Mouse (Mus musculus) frontal cortex, adult 2 months (tissue): ENCODE data around the gene Tab1. TPM values are rescaled to one million over a fixed set of nuclear protein-coding genes. Genes with fewer than 3 reads are reported as not detected.

Experiments
- DNase-seq, 2 experiments: peaks; one replicate each; pipeline ENCODE4 v3.0.0; 2022; ENCODE audit warnings: low spot score in 1 of 2; ENCODE audit errors: extremely low spot score in 1 of 2
- polyA plus RNA-seq: library from polyadenylated mRNA; depleted of rRNA; stranded (reverse); fragments of >200 nt; gene quantifications from 2 replicates; pipeline ENCODE4 v1.2.3, GENCODE M21; 2012; rRNA removed

Tab1 gene
- 37.9 and 41.4 TPM in 2 replicates for polyA plus RNA-seq

DNA sequence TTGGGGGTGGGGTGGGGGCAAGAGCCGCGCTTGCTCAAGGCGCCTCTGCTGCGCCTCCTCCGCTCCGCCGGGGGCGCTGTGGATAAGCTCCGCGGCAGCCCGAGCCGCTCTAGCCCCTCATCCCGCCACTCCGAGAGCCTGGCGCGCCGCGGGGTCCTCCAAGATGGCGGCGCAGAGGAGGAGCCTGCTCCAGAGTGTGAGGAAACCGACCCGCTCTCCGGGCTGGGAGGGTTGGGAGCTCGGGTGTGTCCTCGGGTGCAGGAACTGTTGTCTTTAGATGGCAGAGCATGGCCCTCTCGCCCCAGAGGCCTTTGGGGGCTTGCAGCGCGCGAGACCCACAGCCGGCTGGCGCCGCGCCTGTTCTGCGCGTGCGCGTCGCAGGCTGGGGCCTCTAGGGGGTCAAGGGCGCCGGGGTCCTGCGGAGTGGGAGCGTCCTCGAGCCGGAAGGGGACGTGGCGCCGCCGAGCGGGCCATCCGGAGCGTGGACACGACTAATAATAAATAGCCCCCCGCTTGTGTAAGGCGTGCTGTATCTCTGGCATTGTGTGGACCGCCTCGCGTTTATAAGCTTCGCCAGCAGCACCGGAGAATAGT is at the start of gene Tab1:
TSS of gene Tab1 (plus strand) at position 135 of the 594 bp plus-strand sequence.
- DNase-seq, result peak; percentile 65 to 94

DNA sequence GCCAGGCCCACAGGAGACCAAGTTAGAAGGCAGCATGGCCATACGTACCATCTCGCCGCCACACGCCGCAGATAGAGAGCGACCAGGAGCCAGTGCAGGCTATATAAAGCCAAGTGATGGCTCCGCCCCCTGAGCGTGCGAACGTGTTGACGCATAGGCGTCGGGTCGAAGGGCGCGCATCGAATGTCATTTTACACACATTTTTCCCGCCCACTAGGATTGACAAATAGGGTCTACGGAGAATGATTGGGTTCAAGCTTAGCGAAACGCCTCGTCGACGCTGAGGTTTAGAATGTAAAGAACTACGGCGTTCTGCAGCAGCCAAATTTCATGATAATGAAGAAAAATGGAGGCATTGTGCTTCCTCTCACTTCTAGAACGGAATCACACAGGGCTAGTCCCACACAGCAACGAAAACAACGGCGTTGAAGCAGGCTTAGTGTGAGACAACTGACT is 49.6 kb upstream of the Tab1 start:
- peak; percentile 98 to 99 for DNase-seq

DNA sequence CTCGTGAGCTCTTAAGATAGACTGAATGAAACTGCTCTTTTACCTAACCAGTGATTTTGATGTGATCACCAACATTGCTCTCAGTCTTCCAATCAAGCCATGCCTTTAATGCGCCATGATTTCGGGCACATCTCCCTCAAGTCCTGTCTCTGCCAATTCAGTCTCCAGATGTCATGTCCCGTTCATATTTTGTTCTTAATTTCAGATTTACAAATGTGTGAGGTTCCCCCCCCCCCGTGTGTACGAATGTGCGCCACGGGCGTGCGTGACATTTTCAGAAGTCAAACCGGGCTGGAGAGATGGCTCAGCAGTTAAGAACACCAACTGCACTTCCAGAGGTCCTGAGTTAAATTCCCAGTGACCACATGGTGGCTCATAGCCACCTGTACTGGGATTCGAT is 49.2 kb upstream of the Tab1 start:
- no peak for DNase-seq

DNA sequence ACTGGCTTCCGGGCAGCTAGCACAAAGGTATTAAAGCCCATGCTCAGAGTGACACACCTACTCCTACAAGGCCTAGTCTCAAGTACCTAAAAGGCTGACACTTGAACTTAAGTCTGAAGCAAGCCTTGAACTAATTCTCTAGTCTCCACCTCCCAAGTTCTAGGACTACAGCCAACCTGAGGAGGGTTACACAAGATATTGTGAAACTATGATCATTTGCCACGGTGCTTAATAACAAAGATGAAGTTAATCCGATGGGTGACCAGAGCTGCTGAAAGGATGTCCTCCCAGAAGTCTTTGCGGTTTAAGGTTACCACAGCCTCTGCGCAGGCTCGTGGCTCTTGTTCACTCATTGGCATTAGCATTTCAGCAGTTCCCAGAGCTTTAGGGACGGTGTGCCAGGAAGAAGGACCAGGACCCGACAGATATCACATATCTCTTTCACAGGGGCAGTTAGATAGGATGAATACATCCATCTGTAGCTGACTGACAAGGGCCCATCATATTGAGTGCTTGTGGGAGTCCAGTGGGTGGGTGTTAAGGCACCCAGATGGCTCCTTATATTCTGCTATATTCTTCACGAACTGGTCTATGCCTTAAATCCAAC is 45.4 kb upstream of the Tab1 start:
- DNase-seq, result no peak

DNA sequence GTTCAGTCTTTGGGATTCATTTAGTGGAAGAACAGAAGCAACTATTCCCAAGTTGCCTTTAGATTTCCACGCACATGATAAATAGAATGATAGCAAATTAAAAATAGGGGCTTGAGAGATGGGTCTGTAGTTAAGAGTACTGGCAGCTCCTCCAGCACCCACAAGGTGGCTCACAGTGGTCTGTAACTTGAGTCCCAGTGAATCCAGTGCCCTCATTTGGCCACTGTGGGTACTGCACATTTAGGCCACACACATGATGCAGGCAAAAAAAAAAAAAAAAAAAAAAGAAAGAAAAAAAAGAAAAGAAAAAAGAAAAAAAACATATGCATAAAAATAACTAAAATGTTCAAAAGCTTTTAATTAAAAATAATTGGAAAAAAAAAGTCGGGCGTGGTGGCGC is 44.3 kb upstream of the Tab1 start:
- DNase-seq, result peak; percentile 92 to 98

DNA sequence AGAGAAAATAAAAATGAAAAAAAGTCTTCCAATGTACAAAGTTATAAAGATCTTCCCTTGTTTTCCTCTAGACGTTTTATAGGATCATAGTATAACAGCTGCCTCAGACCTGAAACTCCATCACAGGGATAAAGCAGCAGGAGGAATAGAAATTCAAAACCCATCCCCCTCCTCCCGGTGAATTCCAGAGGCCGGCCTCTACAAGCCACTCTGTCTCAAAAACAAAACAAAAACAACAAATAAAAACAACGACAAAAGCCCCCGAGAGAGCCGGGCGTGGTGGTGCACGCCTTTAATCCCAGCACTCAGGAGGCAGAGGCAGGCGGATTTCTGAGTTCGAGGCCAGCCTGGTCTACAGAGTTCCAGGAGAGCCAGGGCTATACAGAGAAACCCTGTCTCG is 42.8 kb upstream of the Tab1 start:
- DNase-seq, result no peak

DNA sequence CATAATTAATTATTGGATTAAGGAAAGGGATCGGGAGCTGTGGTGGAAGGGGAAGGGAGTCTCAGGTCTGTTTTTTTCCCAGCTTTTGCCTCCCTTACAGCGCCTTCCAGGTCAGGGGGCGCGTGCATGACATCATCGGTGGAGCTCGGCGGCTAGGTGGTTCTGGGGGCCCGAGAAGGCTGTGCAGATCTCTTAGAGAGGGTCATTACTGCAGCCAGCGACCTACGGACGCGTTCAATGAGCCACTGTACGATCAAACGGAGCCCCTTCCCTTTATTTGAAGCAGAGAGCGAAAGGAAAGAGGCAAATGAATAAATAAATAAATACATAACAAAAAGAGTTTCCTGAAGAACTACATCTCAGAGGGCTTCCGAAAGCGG is 42.2 kb upstream of the Tab1 start:
- no peak for DNase-seq

DNA sequence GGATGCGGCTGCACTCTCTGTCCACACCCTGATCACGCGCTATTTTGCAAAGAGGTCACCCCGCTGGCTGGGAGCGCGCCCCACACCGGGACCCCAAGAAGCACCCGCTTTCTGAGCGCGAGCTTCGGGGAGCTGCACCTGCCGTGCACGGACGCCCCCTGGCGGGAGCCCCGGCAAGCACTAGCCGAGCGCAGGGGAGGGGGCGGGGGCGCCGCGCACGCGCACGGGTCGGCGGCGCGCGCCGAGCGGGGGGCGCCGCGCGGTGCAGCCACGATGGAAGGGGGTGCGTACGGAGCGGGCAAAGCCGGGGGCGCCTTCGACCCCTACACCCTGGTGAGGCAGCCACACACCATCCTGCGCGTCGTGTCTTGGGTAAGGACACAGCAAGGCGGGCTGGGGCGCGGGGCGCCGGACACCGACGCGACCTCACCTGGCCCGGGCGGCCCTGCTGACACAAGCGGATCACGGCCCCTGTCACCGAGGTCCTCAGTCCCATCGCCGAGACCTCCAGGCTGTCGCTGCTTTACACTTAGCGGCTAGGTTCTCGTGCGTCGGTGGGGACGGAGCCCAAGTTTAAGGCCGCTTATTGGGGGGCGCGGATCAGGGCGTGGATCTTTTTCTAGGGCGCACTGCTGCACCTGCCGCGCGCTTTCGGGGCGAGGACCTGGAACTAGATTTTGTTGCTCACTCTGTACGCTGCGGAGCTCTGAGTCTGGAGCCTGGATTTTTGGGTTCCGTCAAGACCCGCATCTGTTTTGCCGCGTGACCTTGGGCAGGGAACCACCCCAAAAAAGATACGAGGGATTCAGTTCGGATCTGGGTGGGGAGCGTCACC is 41.6 kb upstream of the Tab1 start, which contains the start of the genes Syngr1 and Rpl3:
TSS of gene Syngr1 (plus strand) at position 214 of the 835 bp plus-strand sequence.
TSS of gene Rpl3 (minus strand) at position 748 of the 835 bp plus-strand sequence.
- DNase-seq, result peak in 1 of 2 experiments; percentile 89

DNA sequence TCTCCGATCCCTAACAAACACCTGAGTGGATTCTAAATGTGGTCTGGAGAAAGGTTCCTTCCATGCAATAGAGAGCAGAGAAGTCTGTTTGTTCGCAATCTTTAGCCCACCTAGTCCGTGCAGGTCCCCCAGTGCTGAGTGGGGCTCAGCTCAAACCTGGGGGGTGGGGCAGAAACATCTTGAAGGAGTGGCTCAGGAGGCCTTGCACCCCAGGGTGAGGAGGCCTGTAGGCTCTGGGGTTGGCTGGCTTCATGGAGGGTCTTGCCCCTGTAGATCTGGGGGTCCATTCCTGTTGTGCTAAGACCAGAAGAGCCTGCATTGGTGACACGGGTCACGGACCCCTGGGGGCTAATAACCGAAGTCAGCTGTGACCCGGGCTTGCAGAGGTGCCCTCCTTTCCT is 40.9 kb upstream of the Tab1 start:
- no peak for DNase-seq

DNA sequence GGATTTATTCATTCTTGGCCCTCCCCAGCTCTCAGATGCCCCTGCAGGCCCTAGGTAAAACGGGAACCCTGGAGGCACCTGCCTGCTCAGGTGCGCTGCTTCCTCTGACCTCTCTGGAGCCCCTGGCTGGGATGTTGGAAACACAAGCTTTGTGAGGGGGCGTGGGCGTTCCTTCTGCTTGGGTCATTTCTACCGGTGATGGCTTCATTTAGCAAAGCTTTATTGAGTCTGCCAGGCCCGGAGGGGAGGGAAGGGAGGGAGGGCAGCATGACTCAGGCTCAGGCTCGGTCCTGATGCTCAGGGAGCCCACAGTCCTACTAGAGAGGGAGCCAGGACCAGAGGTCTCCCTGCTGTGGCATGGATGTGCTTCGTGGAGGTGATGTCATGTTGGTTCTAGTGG is 40.3 kb upstream of the Tab1 start:
- peak in 1 of 2 experiments; percentile 67 for DNase-seq

DNA sequence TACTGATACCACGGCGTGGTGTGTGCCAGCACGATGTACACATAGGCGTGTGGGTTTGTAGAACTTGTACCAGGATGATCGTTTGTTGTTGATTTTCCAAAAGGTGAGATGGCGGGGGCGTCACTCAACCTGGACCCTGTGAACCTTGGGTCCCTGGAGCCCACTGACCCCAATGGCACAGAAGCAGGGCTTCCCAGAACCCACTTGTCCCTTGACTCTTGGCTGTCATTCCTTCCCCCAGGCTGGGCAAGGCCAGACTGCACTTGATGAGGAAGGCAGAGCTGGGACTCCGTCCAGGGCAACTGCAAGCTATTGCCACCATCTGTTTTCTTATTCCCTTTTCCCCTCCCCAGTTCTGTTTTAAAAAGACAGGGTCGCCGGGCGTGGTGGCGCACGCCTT is 38.7 kb upstream of the Tab1 start:
- no peak for DNase-seq

DNA sequence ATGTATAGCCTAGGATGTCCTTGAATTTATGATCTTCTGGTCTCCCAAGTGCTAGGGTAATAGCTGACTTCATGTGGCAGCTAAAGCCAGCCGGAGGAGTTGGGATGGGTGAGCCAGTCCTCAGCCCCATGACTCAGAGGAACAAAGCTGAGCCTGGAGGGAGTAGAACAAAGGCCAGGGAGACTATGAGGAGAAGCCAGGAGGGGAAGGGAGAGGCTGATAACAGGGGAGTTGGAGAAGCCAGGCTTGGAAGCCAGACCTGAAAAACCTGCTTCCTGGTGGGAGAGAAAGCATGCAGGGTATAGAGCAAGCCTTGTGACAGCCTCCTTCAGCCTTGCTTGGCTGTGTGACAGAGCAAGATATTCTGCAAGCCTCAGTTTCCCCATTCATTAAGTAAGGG is 37.3 kb upstream of the Tab1 start:
- no peak for DNase-seq

DNA sequence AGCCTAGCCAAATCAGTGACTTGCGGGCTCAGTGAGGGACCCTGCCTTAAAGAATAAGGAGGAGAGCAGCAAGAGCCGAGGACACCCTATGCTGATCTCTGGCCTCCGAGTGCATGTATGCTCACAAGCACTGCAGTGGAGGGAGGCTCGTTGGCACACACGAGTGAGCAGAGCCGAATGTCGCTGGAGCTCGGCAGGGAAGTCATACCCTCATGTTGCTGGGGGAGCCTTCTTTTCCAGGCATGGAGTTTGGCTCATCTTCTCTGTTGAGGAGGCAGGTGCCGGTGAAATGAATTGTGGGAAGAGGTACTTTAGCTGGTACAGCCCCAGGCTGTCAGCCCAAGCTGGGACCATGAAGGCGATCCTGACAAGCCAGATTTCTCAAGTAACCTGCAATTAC is 36.5 kb upstream of the Tab1 start:
- DNase-seq, result no peak

DNA sequence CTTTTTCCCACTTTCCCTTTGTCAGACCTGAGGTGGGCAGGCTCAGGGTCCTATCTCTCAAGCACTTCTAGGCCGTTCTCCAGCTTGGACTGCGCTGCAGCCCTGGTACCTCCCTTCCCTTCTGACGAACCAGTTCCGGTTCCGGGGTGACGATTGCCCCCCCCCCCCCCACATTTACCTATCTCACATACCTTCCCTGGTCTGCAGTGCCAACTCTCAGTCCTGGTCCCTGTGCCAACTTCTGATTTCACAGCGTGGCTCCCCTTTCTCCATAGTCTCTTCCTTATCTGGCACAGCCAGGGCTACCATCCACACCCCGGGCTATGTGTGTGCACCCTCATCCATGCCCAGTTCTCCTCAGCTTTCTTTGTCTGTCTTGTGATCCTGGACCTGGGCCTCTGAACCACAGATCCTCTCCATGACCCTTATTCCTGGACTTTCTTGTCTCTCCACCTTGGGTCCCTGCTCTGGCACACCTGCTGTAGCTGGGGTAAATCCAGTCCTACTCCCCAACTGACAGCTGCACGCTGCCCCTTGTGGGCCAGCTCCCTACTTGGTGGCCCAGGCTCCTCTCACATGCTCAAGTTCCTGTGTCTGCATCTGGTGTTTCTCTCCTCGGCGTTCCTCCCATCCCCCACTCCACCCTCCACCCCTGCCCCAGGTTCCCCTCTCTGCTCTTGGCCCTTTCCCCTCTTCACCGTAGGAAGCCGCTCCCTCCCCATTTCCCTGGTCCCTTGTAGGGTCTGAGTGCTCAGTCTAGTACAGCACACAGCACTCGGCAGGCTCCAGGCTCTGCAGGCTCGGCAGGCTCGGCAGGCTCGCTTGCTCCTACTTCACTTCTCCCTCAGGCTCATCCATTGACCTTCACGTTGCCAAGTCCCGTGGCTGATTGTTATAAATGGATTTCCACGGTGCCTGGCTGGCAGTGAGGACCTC is 35.7 kb upstream of the Tab1 start:
- DNase-seq, result no peak

DNA sequence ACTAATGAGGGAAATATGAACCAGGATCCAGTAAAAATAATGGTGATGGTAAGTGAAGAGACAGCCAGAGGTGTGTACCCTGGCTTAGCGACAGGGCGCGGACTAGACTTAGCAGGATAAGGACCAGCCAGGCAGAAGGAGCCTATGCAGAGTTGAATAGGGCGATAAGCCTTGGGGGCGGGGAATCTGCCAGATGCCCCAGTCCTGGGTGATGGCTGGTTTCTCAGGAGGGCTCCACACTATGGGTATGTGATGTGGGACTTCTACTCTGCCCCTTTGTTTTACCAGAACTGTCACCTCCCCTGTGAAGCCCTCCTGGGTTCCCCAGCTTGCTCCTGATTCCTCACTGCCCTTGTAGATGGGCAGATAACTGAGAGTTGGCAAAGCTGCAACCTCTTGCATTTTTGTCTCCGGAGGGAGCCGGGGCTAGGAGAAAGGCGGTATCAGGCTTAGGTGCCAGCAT is 34.9 kb upstream of the Tab1 start:
- no peak for DNase-seq

DNA sequence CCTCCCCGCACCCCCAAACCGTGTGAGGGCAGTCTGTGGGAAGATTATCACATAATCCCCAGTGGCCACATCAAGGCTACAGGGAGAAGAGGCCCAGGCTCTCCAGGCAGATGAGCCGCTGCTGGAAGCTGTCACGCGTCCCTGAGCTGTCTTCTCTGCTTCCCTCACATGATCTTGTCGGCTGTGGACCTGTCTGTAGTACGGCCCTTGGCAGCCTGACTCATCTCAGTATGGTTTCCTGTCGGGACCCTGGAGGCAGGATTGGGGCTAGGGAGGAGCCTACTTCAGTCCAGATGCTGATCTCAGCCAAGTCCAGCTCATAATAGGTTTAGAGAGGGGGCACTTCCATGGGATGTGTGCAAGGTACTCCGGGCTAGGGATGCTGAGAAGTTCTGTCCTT is 34.1 kb upstream of the Tab1 start:
- DNase-seq, result peak in 1 of 2 experiments; percentile 47

DNA sequence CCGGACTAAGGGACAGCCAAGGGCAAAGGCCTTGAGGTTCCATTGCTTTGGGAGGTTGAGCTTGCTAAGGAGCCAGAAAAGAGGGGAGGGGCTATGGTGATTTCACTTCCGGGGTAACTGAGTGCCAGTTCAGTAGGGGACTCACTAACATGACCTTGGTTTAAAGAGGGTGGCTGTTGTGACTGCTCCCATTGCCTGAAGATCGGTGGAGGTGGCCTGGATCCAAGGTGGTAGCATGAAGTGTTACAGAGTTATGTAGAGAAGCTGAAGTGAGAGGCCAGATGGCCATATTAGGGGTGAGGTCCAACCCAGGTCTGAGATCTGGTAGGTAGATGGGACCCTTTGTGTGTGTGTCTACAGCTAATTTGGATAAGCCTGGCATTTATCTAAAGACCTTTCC is 33.5 kb upstream of the Tab1 start:
- DNase-seq, result no peak

DNA sequence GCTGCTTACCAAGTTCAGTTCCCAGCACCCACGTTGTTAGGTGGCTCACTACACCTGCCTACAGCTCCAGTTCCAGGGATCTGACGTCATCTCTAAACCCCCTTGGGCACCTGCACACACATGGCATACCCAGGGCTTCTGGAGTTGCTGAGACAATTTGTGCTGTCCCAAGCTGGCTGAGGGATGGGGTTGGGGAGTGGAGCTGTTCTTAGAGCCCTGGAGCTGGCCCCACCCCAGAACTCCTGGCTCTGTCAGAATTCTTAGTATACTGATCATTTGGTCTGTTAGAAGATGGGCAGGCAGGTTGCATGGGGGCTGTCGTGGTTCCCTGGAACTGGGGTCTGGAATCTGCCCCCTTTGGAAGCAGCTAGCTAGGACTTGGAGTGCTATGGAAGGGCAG is 32.7 kb upstream of the Tab1 start:
- DNase-seq, result no peak

DNA sequence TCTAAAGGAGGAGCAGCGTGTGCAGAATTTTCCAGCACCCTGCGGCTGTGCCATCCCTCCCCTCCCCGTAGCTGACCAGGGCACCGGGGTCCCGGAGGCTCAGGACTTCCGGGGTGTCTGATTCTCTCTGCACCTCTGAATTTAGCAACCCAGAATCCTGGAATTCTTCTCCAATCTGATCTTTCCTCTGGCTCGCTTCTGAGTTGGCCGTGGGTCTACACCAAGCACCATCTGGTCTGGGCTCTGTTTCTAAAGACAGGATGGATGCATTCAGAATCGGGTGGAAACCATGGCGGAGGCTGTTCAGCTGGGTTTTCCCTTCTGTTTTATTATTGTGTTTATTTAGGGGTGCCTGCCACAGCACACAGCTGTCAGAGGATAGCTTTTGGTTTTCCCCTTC is 32.1 kb upstream of the Tab1 start:
- peak in 1 of 2 experiments; percentile 71 for DNase-seq

DNA sequence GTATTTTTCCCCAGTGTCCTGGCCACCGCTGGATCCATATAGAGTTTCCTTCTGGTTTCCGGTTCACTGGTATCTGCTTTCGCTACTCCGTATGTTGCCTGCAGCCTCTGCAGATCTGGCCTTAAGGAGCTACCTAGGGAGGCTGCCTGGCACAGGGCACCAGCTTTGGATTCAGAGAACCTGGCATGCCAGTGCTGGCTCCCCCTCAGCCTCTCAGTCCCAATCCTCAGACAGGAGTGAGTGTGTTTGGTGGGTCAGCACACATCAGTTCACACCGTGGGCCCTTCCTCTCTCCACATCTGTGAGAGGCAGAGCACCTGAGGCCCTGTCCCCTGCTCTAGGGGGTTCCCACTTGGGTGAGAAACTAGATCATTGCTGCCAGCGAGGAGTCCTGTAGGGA is 31.4 kb upstream of the Tab1 start:
- DNase-seq, result no peak
